Mouse (Mus musculus) neural tube, embryonic 13.5 days (tissue): ENCODE results near the gene Fga. TPM values are rescaled to one million over a fixed set of nuclear protein-coding genes. Genes with fewer than 3 reads are reported as not detected.

Experiments used
- ATAC-seq: fragments of 200-750 bp; cut with Nextera tagmentation; 2 replicates; pipeline ENCODE4 v1.8.0; 2017; ENCODE audit warnings: low read depth, mild to moderate bottlenecking, moderate TSS enrichment, moderate library complexity
- H3K27ac ChIP-seq: fragments of 300-500 bp; sonication (generic); replicated peaks from 2 replicates; pipeline ENCODE4 v1.5.1; 2015; ENCODE audit warnings: moderate library complexity, mild to moderate bottlenecking, inconsistent platforms
- H3K27me3 ChIP-seq: fragments of 300-500 bp; sonication (generic); 2 replicates; pipeline ENCODE4 v1.6.1; 2015; ENCODE audit warnings: mild to moderate bottlenecking, inconsistent platforms
- H3K36me3 ChIP-seq: fragments of 300-500 bp; sonication (generic); 2 replicates; pipeline ENCODE4 v1.6.1; 2015; ENCODE audit warnings: mild to moderate bottlenecking, inconsistent platforms
- H3K4me1 ChIP-seq: fragments of 300-500 bp; sonication (generic); replicated peaks from 2 replicates; pipeline ENCODE4 v1.6.1; 2015; ENCODE audit warnings: inconsistent platforms
- H3K4me2 ChIP-seq: fragments of 300-500 bp; sonication (generic); 2 replicates; pipeline ENCODE4 v1.6.1; 2015; ENCODE audit warnings: inconsistent platforms, mild to moderate bottlenecking, moderate library complexity
- H3K4me3 ChIP-seq: fragments of 300-500 bp; sonication (generic); 2 replicates; pipeline ENCODE4 v1.5.1; 2015; ENCODE audit warnings: mild to moderate bottlenecking, inconsistent platforms
- H3K9ac ChIP-seq: fragments of 300-500 bp; sonication (generic); 2 replicates; pipeline ENCODE4 v1.6.1; 2015; ENCODE audit warnings: moderate library complexity, mild to moderate bottlenecking, inconsistent platforms
- H3K9me3 ChIP-seq: fragments of 300-500 bp; sonication (generic); 2 replicates; pipeline ENCODE4 v1.6.1; 2016; ENCODE audit warnings: inconsistent platforms
- WGBS: fragments of 180-500 bp; shearing (Covaris S2); methylation state at CpG from one replicate; pipeline ENCODE4 v1.1.7; 2015; 5-methylcytosine and 5-hydroxymethylcytosine counted together
- polyA plus RNA-seq: library from polyadenylated mRNA; unstranded; fragments of >200 nt; fragmentation: Nextera tagmentation; extraction: Ambion mirVana; gene quantifications from 2 replicates; pipeline ENCODE4 v1.2.1, GENCODE M21; 2015

The Fga gene
- polyA plus RNA-seq, 1 experiment from 2014 or later, result 0.35 TPM

DNA sequence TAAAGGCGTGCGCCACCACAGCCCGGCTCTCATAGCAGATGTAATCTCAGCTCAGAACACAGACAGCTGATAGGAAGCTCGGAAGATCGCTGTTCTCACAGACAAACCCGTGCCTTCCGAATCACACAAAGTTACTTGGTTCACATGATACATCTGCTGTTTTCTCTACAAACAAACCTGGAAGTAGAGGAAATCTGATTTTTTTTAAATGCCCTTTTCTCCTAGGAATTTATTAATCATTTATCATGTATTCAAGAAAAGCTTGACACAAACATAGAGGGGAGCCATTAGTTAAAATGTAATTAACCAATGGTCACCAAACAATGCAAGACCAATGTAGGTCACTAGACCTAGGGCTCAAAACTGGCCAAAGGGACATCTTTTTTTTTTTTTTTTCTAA is 21.1 kb upstream of the Fga start:
- Histone ChIP-seq H3K4me3 (no peak overlapping the region), H3K27me3 (no peaks in the 10 kb centered on the region), H3K9ac (no peak overlapping the region), H3K4me1 (no peaks in the 10 kb centered on the region), H3K4me2 (no peak overlapping the region), H3K9me3 (no peaks in the 10 kb centered on the region), H3K36me3 (no peaks in the 10 kb centered on the region), H3K27ac (no peak overlapping the region)
- no peak for ATAC-seq
- WGBS, result 92% methylated on average over 7 of the region's 7 CpGs

DNA sequence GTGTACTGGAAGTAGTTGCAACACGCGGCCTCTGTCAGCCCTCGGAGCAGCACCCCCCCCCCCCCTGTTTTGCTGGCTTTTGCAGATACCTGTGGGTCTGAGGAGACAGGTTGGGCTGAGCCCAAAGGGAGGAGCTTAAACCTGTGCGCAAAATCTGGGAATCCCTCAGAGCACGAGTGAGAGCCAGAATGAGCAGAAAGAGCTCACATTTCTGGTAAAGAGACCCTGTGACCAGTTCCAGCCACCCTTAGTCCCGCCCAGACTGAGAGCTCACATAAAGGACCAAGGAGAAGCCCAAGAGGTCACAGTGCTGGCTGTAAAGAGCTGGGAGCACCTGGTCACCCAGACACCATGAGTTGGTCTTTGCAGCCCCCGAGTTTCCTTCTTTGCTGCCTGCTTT is 18.3 kb upstream of the Fga start, which contains the start of gene Fgg:
Gene Fgg, plus strand, starts transcription at position 168 of the 400 bp plus-strand sequence.
- Histone ChIP-seq H3K27ac (no peak within 1 kb of the TSS), H3K4me1 (no peaks in the 10 kb centered on the region), H3K36me3 (no peaks in the 10 kb centered on the region), H3K27me3 (no peaks in the 10 kb centered on the region), H3K9me3 (no peaks in the 10 kb centered on the region), H3K4me2 (no peak within 1 kb of the TSS), H3K9ac (no peak within 1 kb of the TSS), H3K4me3 (no peak within 1 kb of the TSS)
- no peak for ATAC-seq
- WGBS, result 58% methylated on average over 7 of the region's 7 CpGs

DNA sequence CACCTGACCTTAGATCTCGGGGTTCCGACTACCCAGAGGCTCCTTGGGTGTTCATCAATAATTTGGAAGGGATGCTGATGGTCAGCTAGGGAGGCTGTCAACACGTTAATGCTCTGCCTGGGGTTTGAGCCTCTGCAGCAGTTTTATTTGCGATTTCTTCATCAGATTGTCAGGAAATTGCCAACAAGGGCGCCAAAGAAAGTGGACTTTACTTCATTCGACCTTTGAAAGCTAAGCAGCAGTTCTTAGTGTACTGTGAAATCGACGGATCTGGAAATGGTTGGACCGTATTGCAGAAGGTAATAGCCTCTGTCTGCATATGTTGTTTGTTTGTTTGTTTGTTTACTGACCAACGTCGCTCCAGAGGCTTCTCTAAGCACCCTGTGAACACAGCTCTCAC is 15.6 kb upstream of the Fga start:
- H3K27me3 ChIP-seq, result no peaks in the 10 kb centered on the region
- no peak overlapping the region for H3K9ac ChIP-seq
- H3K4me3 ChIP-seq, result no peak overlapping the region
- 86% methylated on average over 11 of the region's 11 CpGs for WGBS
- no peak for ATAC-seq
- H3K36me3 ChIP-seq, result no peaks in the 10 kb centered on the region
- no peaks in the 10 kb centered on the region for H3K4me1 ChIP-seq
- no peaks in the 10 kb centered on the region for H3K9me3 ChIP-seq
- H3K4me2 ChIP-seq, result no peak overlapping the region
- H3K27ac ChIP-seq, result no peak overlapping the region

DNA sequence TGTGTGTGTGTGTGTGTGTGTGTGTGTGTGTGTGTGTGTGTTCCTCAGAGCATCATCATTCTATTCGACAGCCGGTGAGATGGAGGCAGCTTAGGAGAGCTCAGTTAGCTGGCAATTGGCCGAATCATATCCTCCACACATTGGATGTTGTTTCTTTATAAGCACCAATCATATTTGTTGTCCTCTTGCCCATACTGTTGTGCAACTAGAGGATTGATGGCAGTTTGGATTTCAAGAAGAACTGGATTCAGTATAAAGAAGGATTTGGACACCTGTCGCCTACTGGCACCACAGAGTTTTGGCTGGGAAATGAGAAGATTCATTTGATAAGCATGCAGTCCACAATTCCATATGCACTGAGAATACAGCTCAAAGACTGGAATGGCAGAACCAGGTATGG is 14.7 kb upstream of the Fga start:
- Histone ChIP-seq H3K4me3 (no peak overlapping the region), H3K27ac (no peak overlapping the region), H3K36me3 (no peaks in the 10 kb centered on the region), H3K4me2 (no peak overlapping the region), H3K9me3 (no peaks in the 10 kb centered on the region), H3K27me3 (no peaks in the 10 kb centered on the region), H3K9ac (no peak overlapping the region), H3K4me1 (no peaks in the 10 kb centered on the region)
- no peak for ATAC-seq
- 94% methylated on average over 4 of the region's 4 CpGs for WGBS

DNA sequence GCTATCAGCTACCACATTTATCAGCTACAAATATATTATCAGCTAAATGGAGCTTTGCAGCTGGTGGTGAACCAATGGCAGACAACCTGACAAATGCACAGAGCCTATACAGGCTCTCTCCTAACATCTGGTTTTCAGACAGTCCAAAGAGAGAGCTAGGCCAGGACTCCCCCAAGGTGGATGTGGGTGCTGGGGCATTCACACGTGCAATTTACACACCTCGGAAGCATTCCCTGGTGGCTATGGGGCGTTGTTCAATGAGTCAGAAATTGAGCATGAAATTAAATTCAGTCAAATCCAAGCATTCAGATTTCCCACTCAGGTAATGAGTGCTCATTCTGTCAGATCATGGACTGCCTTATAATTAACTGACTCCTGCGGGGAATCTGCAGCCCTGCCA is 14.3 kb upstream of the Fga start:
- WGBS, result 66% methylated on average over 4 of the region's 4 CpGs
- H3K9me3 ChIP-seq, result no peaks in the 10 kb centered on the region
- H3K36me3 ChIP-seq, result no peaks in the 10 kb centered on the region
- H3K4me1 ChIP-seq, result no peaks in the 10 kb centered on the region
- H3K9ac ChIP-seq, result no peak overlapping the region
- ATAC-seq, result no peak
- H3K4me2 ChIP-seq, result no peak overlapping the region
- no peak overlapping the region for H3K27ac ChIP-seq
- H3K27me3 ChIP-seq, result no peaks in the 10 kb centered on the region
- H3K4me3 ChIP-seq, result no peak overlapping the region

DNA sequence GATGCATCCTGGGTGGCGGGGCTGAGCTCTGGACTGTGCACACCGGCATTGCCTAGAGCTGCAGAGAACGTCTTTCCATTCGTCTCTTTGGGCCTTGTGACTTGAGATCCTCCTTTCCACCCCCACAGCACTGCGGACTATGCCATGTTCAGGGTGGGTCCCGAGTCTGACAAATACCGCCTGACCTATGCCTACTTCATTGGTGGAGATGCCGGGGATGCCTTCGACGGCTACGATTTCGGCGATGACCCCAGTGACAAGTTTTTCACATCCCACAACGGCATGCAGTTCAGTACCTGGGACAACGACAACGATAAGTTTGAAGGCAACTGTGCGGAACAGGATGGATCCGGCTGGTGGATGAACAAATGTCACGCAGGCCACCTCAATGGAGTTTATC is 13.2 kb upstream of the Fga start:
- no peak overlapping the region for H3K4me2 ChIP-seq
- no peaks in the 10 kb centered on the region for H3K4me1 ChIP-seq
- WGBS, result 90% methylated on average over 19 of the region's 19 CpGs
- no peaks in the 10 kb centered on the region for H3K9me3 ChIP-seq
- H3K9ac ChIP-seq, result no peak overlapping the region
- no peaks in the 10 kb centered on the region for H3K36me3 ChIP-seq
- no peak for ATAC-seq
- H3K27me3 ChIP-seq, result no peaks in the 10 kb centered on the region
- H3K27ac ChIP-seq, result no peak overlapping the region
- no peak overlapping the region for H3K4me3 ChIP-seq

DNA sequence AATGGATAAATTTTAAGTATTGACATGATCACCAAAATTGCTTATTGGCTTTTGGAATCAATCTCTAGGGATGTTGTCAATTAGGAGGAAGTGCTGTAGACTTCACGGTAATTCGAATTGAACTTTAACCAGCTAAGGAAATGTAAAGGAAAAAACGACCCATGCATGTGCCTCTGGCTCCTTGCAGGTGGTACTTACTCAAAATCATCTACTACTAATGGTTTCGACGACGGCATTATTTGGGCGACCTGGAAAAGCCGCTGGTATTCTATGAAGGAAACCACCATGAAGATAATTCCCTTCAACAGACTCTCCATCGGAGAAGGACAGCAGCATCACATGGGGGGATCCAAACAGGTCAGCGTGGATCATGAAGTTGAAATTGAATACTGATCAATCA is 11.9 kb upstream of the Fga start:
- H3K9me3 ChIP-seq, result no peaks in the 10 kb centered on the region
- WGBS, result 91% methylated on average over 10 of the region's 10 CpGs
- no peak overlapping the region for H3K4me3 ChIP-seq
- no peak overlapping the region for H3K4me2 ChIP-seq
- no peaks in the 10 kb centered on the region for H3K4me1 ChIP-seq
- no peak for ATAC-seq
- no peak overlapping the region for H3K9ac ChIP-seq
- H3K36me3 ChIP-seq, result no peaks in the 10 kb centered on the region
- H3K27ac ChIP-seq, result no peak overlapping the region
- H3K27me3 ChIP-seq, result no peaks in the 10 kb centered on the region

DNA sequence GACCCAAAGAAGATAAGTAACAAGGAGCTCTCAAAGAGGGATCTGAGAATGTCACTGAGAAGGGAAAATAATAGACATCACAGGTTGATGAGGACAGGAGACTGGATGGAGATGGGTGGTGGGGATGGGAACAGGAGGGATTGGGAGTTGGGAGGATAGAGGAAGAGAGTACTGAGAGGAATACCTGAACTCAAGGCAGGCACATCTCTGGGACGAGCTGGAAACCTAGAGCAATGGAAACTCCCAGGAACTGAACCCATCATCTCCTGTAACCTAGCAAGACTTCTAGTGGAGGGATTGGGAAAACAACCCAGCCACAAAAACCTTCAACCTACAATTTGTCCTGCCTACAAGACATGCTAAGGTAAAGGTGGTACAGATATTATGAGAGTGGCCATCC is 9.6 kb upstream of the Fga start:
- H3K27ac ChIP-seq, result no peak overlapping the region
- H3K27me3 ChIP-seq, result no peaks in the 10 kb centered on the region
- no peak for ATAC-seq
- H3K36me3 ChIP-seq, result no peaks in the 10 kb centered on the region
- H3K9ac ChIP-seq, result no peak overlapping the region
- WGBS, result 94% methylated on average over 1 of the region's 1 CpGs
- no peak overlapping the region for H3K4me2 ChIP-seq
- no peaks in the 10 kb centered on the region for H3K4me1 ChIP-seq
- H3K9me3 ChIP-seq, result no peaks in the 10 kb centered on the region
- no peak overlapping the region for H3K4me3 ChIP-seq

DNA sequence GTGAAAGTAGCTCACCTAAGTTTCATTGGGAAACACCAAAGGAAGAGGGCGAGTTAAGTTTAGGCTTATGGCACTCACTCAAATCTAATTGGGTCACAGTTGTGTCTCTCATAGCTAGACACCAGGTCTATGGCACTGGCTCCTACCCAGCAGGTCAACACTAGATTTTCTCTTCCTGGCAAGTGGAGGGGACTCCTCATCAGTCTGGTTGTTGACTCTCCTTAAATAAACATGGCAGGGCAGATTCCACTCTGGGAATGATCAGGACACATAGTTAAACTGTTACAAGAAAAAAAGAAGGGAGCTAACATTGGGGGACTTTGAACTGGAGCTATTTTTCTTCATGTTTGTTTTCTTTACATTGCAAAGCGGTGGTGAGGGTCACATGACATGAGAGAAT is 5.5 kb upstream of the Fga start:
- 90% methylated on average over 2 of the region's 2 CpGs for WGBS
- no peak for ATAC-seq
- H3K4me2 ChIP-seq, result no peak overlapping the region
- H3K27ac ChIP-seq, result no peak overlapping the region
- no peaks in the 10 kb centered on the region for H3K36me3 ChIP-seq
- H3K4me3 ChIP-seq, result no peak overlapping the region
- no peaks in the 10 kb centered on the region for H3K27me3 ChIP-seq
- no peak overlapping the region for H3K9ac ChIP-seq
- no peaks in the 10 kb centered on the region for H3K4me1 ChIP-seq
- H3K9me3 ChIP-seq, result no peaks in the 10 kb centered on the region

DNA sequence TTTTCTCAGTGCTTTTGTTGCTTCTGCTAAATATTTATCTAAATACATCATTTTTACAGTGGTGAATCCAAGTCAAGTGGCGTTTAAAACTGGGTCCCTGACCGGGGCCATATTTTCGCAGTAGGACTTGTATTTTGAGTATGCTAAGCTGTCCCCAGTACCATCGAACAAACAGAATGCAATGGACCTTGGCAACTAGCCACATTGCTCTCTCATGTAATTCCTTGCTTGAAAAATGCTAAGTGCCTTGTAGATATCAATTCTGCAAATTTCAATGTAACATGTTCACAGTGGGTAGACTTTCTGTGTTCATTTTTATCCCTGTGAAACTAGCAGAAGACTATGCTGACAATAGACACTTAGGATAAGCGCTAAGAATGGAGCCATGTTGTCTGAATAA is 4.7 kb upstream of the Fga start:
- Histone ChIP-seq H3K36me3 (no peaks in the 10 kb centered on the region), H3K27ac (no peak overlapping the region), H3K9ac (no peak overlapping the region), H3K9me3 (no peaks in the 10 kb centered on the region), H3K27me3 (no peaks in the 10 kb centered on the region), H3K4me3 (no peak overlapping the region), H3K4me1 (no peaks in the 10 kb centered on the region), H3K4me2 (no peak overlapping the region)
- WGBS, result 90% methylated on average over 5 of the region's 5 CpGs
- no peak for ATAC-seq

DNA sequence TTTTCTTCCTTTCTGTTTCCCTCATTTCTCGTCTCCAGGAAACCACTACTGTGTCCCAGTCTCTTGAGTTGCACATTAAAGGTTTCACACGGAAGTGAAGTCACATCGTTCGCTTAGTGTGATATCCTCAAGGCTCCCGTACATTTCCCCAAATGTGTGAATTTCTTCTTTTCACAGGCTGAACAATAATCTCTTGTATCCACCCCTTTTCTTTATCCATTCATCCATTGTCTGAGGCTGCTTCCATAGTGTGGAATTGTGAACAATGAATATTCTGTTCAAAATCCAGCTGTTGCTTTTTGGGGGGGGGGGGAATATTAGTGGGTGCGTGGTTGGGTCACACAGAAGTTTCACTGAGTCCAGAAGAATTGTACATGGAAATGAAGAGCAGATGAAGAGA is 840 bp upstream of the Fga start:
- Histone ChIP-seq H3K4me1 (no peaks in the 10 kb centered on the region), H3K9ac (no peak overlapping the region), H3K4me3 (no peak overlapping the region), H3K9me3 (no peaks in the 10 kb centered on the region), H3K36me3 (no peaks in the 10 kb centered on the region), H3K4me2 (no peak overlapping the region), H3K27ac (no peak overlapping the region), H3K27me3 (no peaks in the 10 kb centered on the region)
- 57% methylated on average over 6 of the region's 6 CpGs for WGBS
- ATAC-seq, result no peak

DNA sequence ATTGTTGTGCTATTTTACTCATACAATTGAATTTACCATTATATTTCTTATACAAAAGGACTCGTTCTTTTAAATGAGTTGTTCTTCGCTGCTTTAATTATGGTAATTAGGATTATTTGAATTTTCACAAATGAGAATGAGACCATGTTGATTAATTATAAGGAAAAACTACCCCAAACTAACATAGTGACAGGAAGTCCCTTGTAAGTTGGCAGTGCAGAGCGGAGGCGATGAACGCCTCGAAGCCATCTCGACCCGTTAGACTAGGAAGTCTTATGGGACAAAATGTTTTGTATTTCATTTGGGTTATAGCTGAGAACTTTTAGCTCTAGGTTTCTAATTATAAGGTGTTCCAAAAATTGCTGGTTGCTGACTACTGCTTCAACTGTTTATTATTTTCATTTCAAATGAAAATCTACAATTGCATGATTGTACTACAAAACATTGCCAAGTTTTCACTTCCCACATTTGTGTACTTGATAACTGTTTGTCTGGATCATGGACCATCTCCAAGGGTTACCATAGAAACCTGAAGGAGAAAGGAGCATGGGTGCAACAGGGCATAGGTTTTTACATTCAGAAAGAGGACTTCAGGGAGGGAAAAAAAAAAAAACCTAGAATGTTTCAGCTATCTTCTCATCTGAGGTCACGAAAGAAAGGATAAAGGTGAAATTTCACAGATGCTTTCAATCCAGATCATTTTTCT is 1.8 kb downstream of the Fga start:
- 90% methylated on average over 9 of the region's 9 CpGs for WGBS
- H3K9me3 ChIP-seq, result no peaks in the 10 kb centered on the region

DNA sequence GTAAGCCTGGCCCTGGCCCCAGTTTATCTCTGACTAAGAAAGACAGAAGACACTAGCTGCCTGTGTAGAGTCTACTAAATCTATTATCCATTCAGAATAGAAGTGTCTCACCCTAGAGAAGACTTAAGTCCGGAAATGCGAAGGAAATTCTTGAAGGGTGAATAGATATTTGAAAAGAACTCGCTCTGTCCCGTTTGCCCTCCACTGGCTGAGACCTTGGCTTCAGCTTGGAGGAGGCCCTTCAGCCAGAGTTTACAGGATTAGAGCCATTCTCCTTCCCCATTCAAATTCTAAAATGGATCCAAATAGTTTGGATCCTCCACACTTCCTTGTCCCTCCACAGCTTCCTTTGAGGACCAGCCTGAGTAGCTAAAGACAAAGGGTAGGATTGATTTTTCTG is 4.5 kb downstream of the Fga start:
- 87% methylated on average over 4 of the region's 4 CpGs for WGBS
- H3K27ac ChIP-seq, result no peak overlapping the region
- H3K4me3 ChIP-seq, result no peak overlapping the region
- H3K4me2 ChIP-seq, result no peak overlapping the region
- H3K4me1 ChIP-seq, result no peaks in the 10 kb centered on the region
- no peaks in the 10 kb centered on the region for H3K36me3 ChIP-seq
- no peaks in the 10 kb centered on the region for H3K27me3 ChIP-seq
- no peaks in the 10 kb centered on the region for H3K9me3 ChIP-seq
- no peak for ATAC-seq
- no peak overlapping the region for H3K9ac ChIP-seq

More for the DNA sequence above, 1.8 kb downstream of the Fga start:
- Histone ChIP-seq H3K4me2 (no peak overlapping the region), H3K4me3 (no peak overlapping the region), H3K4me1 (no peaks in the 10 kb centered on the region), H3K27me3 (no peaks in the 10 kb centered on the region), H3K27ac (no peak overlapping the region), H3K36me3 (no peaks in the 10 kb centered on the region), H3K9ac (no peak overlapping the region)
- ATAC-seq, result no peak
